Mouse (Mus musculus) frontal cortex, postnatal 25 days (tissue): ENCODE data around the gene B3galt6.
A peak's percentile ranks its signal among the peaks of the same experiment; 100 is the strongest.

Source experiments
- DNase-seq, 2 experiments: peaks; one replicate each; pipeline ENCODE4 v3.0.0; 2022; ENCODE audit warnings: low spot score in 2 of 2

The B3galt6 gene

GRCm38 (mm10) chr4:155992241-155992905 is at the start of gene B3galt6, which contains the start of gene Sdf4:
TSS of gene B3galt6 (minus strand) at chr4:155992649.
TSS of gene Sdf4 (plus strand) at chr4:155992872.
- DNase-seq, result peak; percentile 83 to 84

- no peak for DNase-seq
Observed at GRCm38 (mm10) chr4:156034901-156035300, 42.5 kb upstream of the B3galt6 start.

- no peak for DNase-seq
Observed at GRCm38 (mm10) chr4:156034301-156034700, 41.9 kb upstream of the B3galt6 start.

GRCm38 (mm10) chr4:156033476-156034119 is 41.1 kb upstream of the B3galt6 start:
- DNase-seq, result no peak

GRCm38 (mm10) chr4:156032856-156033255 is 40.4 kb upstream of the B3galt6 start:
- DNase-seq, result no peak

- peak; percentile 56 to 67 for DNase-seq
Observed at GRCm38 (mm10) chr4:156031593-156032391, 39.3 kb upstream of the B3galt6 start.

GRCm38 (mm10) chr4:156031255-156031592 is 38.8 kb upstream of the B3galt6 start:
- no peak for DNase-seq

GRCm38 (mm10) chr4:156030651-156031118 is 38.2 kb upstream of the B3galt6 start:
- no peak for DNase-seq

- DNase-seq, result no peak
Observed at GRCm38 (mm10) chr4:156028580-156028979, 36.1 kb upstream of the B3galt6 start.

- DNase-seq, result peak in 1 of 2 experiments; percentile 22
Observed at GRCm38 (mm10) chr4:156026013-156026412, 33.6 kb upstream of the B3galt6 start, which contains the start of gene Tnfrsf18. TSS of gene Tnfrsf18 (plus strand) at chr4:156026164.

- no peak for DNase-seq
Observed at GRCm38 (mm10) chr4:156024184-156024583, 31.7 kb upstream of the B3galt6 start.

GRCm38 (mm10) chr4:156023520-156023919 is 31.1 kb upstream of the B3galt6 start:
- no peak for DNase-seq

- no peak for DNase-seq
Observed at GRCm38 (mm10) chr4:156021942-156022419, 29.5 kb upstream of the B3galt6 start.

- no peak for DNase-seq
Observed at GRCm38 (mm10) chr4:156021381-156021780, 28.9 kb upstream of the B3galt6 start.

GRCm38 (mm10) chr4:156019771-156020170 is 27.3 kb upstream of the B3galt6 start:
- no peak for DNase-seq

GRCm38 (mm10) chr4:156014436-156014835 is 22.0 kb upstream of the B3galt6 start:
- DNase-seq, result no peak

GRCm38 (mm10) chr4:156013637-156014036 is 21.2 kb upstream of the B3galt6 start, which contains the start of gene Tnfrsf4:
TSS of gene Tnfrsf4 (plus strand) at chr4:156013843.
- no peak for DNase-seq

- no peak for DNase-seq
Observed at GRCm38 (mm10) chr4:156008369-156008768, 15.9 kb upstream of the B3galt6 start.

GRCm38 (mm10) chr4:156004109-156004508 is 11.7 kb upstream of the B3galt6 start:
- no peak for DNase-seq

GRCm38 (mm10) chr4:155993606-155994005 is 1.2 kb upstream of the B3galt6 start:
- DNase-seq, result no peak

GRCm38 (mm10) chr4:155992906-155993547 is 578 bp upstream of the B3galt6 start:
- peak; percentile 94 to 97 for DNase-seq

- no peak for DNase-seq
Observed at GRCm38 (mm10) chr4:155991908-155992230, 580 bp downstream of the B3galt6 start.
